Mouse (Mus musculus): ENCODE data around the gene Orai2. TPM values are rescaled to one million over a fixed set of nuclear protein-coding genes. Genes with fewer than 3 reads are reported as not detected.
"Not testable (repeated sequence)": the region's sequence is repeated elsewhere in the genome, so short reads cannot be mapped to it uniquely, and the experiment has no call there.

Orai2 gene
- total RNA-seq, 2 experiments from 2014 or later, result 10.6 to 13.1 TPM

GRCm38 (mm10) chr5:136140057-136140482 lies 30.4 kb downstream of the Orai2 start:
- no peak for ATAC-seq (replicated peaks; ENCODE audit: low FRiP score, poor library complexity, severe bottlenecking)

- ATAC-seq (replicated peaks; ENCODE audit: low FRiP score, poor library complexity, severe bottlenecking), result no peak
Observed at GRCm38 (mm10) chr5:136139393-136139792, 31.1 kb downstream of the Orai2 start.

- ATAC-seq (replicated peaks; ENCODE audit: low FRiP score, poor library complexity, severe bottlenecking), result peak; percentile 57
Observed at GRCm38 (mm10) chr5:136137658-136138274, 32.7 kb downstream of the Orai2 start.

- no peak; the same call in 1 of the 2 replicates for ATAC-seq (replicated peaks; ENCODE audit: low FRiP score, poor library complexity, severe bottlenecking)
Observed at GRCm38 (mm10) chr5:136136292-136136990, 34.1 kb downstream of the Orai2 start.

GRCm38 (mm10) chr5:136135571-136136291 lies 34.8 kb downstream of the Orai2 start, which contains the start of the genes Lrwd1 and Alkbh4:
Gene Lrwd1, minus strand, starts transcription at chr5:136136074.
Gene Alkbh4, plus strand, starts transcription at chr5:136136146.
- ATAC-seq (replicated peaks; ENCODE audit: low FRiP score, poor library complexity, severe bottlenecking), result peak; percentile 92

- ATAC-seq (replicated peaks; ENCODE audit: low FRiP score, poor library complexity, severe bottlenecking), result no peak
Observed at GRCm38 (mm10) chr5:136122165-136122564, 48.3 kb downstream of the Orai2 start.

- ATAC-seq (replicated peaks; ENCODE audit: low FRiP score, poor library complexity, severe bottlenecking), result peak; percentile 75
Observed at GRCm38 (mm10) chr5:136116784-136117112, 53.8 kb downstream of the Orai2 start.

GRCm38 (mm10) chr5:136115891-136116783 lies 54.4 kb downstream of the Orai2 start, which contains the start of gene Polr2j:
Gene Polr2j, plus strand, starts transcription at chr5:136116631.
- peak; percentile 96 for ATAC-seq (replicated peaks; ENCODE audit: low FRiP score, poor library complexity, severe bottlenecking)

- ATAC-seq (replicated peaks; ENCODE audit: low FRiP score, poor library complexity, severe bottlenecking), result not testable (repeated sequence)
Observed at GRCm38 (mm10) chr5:136113546-136113945, 57.0 kb downstream of the Orai2 start.

- ATAC-seq (replicated peaks; ENCODE audit: low FRiP score, poor library complexity, severe bottlenecking), result no peak
Observed at GRCm38 (mm10) chr5:136109042-136109441, 61.5 kb downstream of the Orai2 start.

GRCm38 (mm10) chr5:136108486-136108885 lies 62.0 kb downstream of the Orai2 start:
- no peak for ATAC-seq (replicated peaks; ENCODE audit: low FRiP score, poor library complexity, severe bottlenecking)

- peak; percentile 49; the same call in 1 of the 2 replicates for ATAC-seq (replicated peaks; ENCODE audit: low FRiP score, poor library complexity, severe bottlenecking)
Observed at GRCm38 (mm10) chr5:136104511-136104910, 66.0 kb downstream of the Orai2 start.

- ATAC-seq (replicated peaks; ENCODE audit: low FRiP score, poor library complexity, severe bottlenecking), result peak; percentile 76
Observed at GRCm38 (mm10) chr5:136102099-136102820, 68.3 kb downstream of the Orai2 start.

GRCm38 (mm10) chr5:136098536-136098935 lies 72.0 kb downstream of the Orai2 start:
- ATAC-seq (replicated peaks; ENCODE audit: low FRiP score, poor library complexity, severe bottlenecking), result no peak

Other genes with a start within 250 kb of the Orai2 start
- 14.8 and 40.5 TPM in 2 replicates for gene Ywhag, start 236.1 kb downstream of the Orai2 start, total RNA-seq (2015; ENCODE audit: low replicate concordance)
- gene Ywhag, start 236.1 kb downstream of the Orai2 start, total RNA-seq (2017; ENCODE audit: low replicate concordance), result 17.3 and 17.9 TPM in 2 replicates
- 6.0 and 6.3 TPM in 2 replicates for gene Ssc4d, start 196.2 kb downstream of the Orai2 start, total RNA-seq (2015; ENCODE audit: low replicate concordance)
- 0.56 TPM in 1 of 2 replicates, not detected in the other for gene Ssc4d, start 196.2 kb downstream of the Orai2 start, total RNA-seq (2017; ENCODE audit: low replicate concordance)
- gene Zp3, start 190.6 kb downstream of the Orai2 start, total RNA-seq (2015; ENCODE audit: low replicate concordance), result not detected in 2 replicates
- not detected in 2 replicates for gene Zp3, start 190.6 kb downstream of the Orai2 start, total RNA-seq (2017; ENCODE audit: low replicate concordance)
- 3.8 and 22.1 TPM in 2 replicates for gene Dtx2, start 175.9 kb downstream of the Orai2 start, total RNA-seq (2015; ENCODE audit: low replicate concordance)
- 2.3 TPM in 1 of 2 replicates, not detected in the other for gene Dtx2, start 175.9 kb downstream of the Orai2 start, total RNA-seq (2017; ENCODE audit: low replicate concordance)
- gene Upk3b, start 132.2 kb downstream of the Orai2 start, total RNA-seq (2015; ENCODE audit: low replicate concordance), result not detected in 2 replicates
- gene Upk3b, start 132.2 kb downstream of the Orai2 start, total RNA-seq (2017; ENCODE audit: low replicate concordance), result 0.14 TPM in 1 of 2 replicates, not detected in the other
- not detected in 2 replicates for gene Upk3bl, start 116.2 kb downstream of the Orai2 start, total RNA-seq (2015; ENCODE audit: low replicate concordance)
- not detected in 2 replicates for gene Upk3bl, start 116.2 kb downstream of the Orai2 start, total RNA-seq (2017; ENCODE audit: low replicate concordance)
- gene Rasa4, start 86.8 kb downstream of the Orai2 start, total RNA-seq (2015; ENCODE audit: low replicate concordance), result 1.9 and 3.3 TPM in 2 replicates
- gene Rasa4, start 86.8 kb downstream of the Orai2 start, total RNA-seq (2017; ENCODE audit: low replicate concordance), result 4.3 TPM in 2 replicates
- 34.6 and 42.0 TPM in 2 replicates for gene Polr2j, start 54.1 kb downstream of the Orai2 start, total RNA-seq (2015; ENCODE audit: low replicate concordance)
- gene Polr2j, start 54.1 kb downstream of the Orai2 start, total RNA-seq (2017; ENCODE audit: low replicate concordance), result 24.1 and 62.5 TPM in 2 replicates
- 2.9 and 24.2 TPM in 2 replicates for gene Lrwd1, start 34.6 kb downstream of the Orai2 start, total RNA-seq (2015; ENCODE audit: low replicate concordance)
- gene Lrwd1, start 34.6 kb downstream of the Orai2 start, total RNA-seq (2017; ENCODE audit: low replicate concordance), result 11.9 and 14.8 TPM in 2 replicates
- gene Alkbh4, start 34.6 kb downstream of the Orai2 start, total RNA-seq (2015; ENCODE audit: low replicate concordance), result 7.7 and 10.7 TPM in 2 replicates
- 2.2 and 3.4 TPM in 2 replicates for gene Alkbh4, start 34.6 kb downstream of the Orai2 start, total RNA-seq (2017; ENCODE audit: low replicate concordance)
- gene Prkrip1, start 28.2 kb upstream of the Orai2 start, total RNA-seq (2015; ENCODE audit: low replicate concordance), result 1.5 and 6.1 TPM in 2 replicates
- gene Prkrip1, start 28.2 kb upstream of the Orai2 start, total RNA-seq (2017; ENCODE audit: low replicate concordance), result 4.9 and 14.5 TPM in 2 replicates
- 1.5 and 3.8 TPM in 2 replicates for gene Sh2b2, start 75.8 kb upstream of the Orai2 start, total RNA-seq (2015; ENCODE audit: low replicate concordance)
- gene Sh2b2, start 75.8 kb upstream of the Orai2 start, total RNA-seq (2017; ENCODE audit: low replicate concordance), result 1.8 and 5.0 TPM in 2 replicates